Mouse (Mus musculus) CH12.LX (cell line): ENCODE measurements around the gene Gsdma2.

Experiments used
- BHLHE40 ChIP-seq: IDR thresholded peaks from 2 replicates; pipeline ENCODE4 v1.6.1; 2011; ENCODE audit warnings: mild to moderate bottlenecking, low read depth, low read length, improper control_type of control experiment
- CHD2 ChIP-seq: IDR thresholded peaks from 2 replicates; pipeline ENCODE4 v1.6.1; 2011; ENCODE audit warnings: low read length, improper control_type of control experiment
- CTCF ChIP-seq, 2 experiments: IDR thresholded peaks in 1 of 2; conservative IDR thresholded peaks in 1 of 2; 2 replicates each; pipeline ENCODE4 v1.5.1; 2011 to 2012; ENCODE audit warnings: low read depth in 2 of 2, low read length in 2 of 2, improper control_type of control experiment in 1 of 2, inconsistent platforms in 1 of 2, mild to moderate bottlenecking in 1 of 2, moderate library complexity in 1 of 2
- EP300 ChIP-seq: IDR thresholded peaks from 2 replicates; pipeline ENCODE4 v1.6.1; 2011; ENCODE audit warnings: low read length, improper control_type of control experiment
- MAX ChIP-seq: IDR thresholded peaks from 2 replicates; pipeline ENCODE4 v1.6.1; 2011; ENCODE audit warnings: low read length, improper control_type of control experiment
- POLR2A ChIP-seq: IDR thresholded peaks from 2 replicates; pipeline ENCODE4 v1.6.1; 2011; ENCODE audit warnings: low read depth, mild to moderate bottlenecking, improper control_type of control experiment, low read length
- SIN3A ChIP-seq: IDR thresholded peaks from 2 replicates; pipeline ENCODE4 v1.6.1; 2012; ENCODE audit warnings: low read length, improper control_type of control experiment, inconsistent platforms
- TBP ChIP-seq: conservative IDR thresholded peaks from 2 replicates; pipeline ENCODE4 v1.6.1; 2011; ENCODE audit warnings: low read depth, low read length, improper control_type of control experiment
- UBTF ChIP-seq: IDR thresholded peaks from 2 replicates; pipeline ENCODE4 v1.6.1; 2012; ENCODE audit warnings: low read depth, mild to moderate bottlenecking, inconsistent platforms, low read length, improper control_type of control experiment, moderate library complexity
- USF1 ChIP-seq: IDR thresholded peaks from 2 replicates; pipeline ENCODE4 v1.6.1; 2014; ENCODE audit warnings: low read depth, mild to moderate bottlenecking, inconsistent platforms, low read length, improper control_type of control experiment
- USF2 ChIP-seq: conservative IDR thresholded peaks from 2 replicates; pipeline ENCODE4 v1.6.1; 2011; ENCODE audit warnings: low read depth, low read length, improper control_type of control experiment

GRCm38 (mm10) chr11:98695408-98695807 is 48.8 kb downstream of the Gsdma2 start:
- TF ChIP-seq CTCF (conservative IDR thresholded peaks at IDR 0.05 in 1 of 2, IDR thresholded peaks at IDR 0.05 in 1 of 2; ENCODE audit: low read depth in 2 of 2, low read length in 2 of 2) (no peak), EP300 (no peak), USF1 (no peak), SIN3A (no peak), CHD2 (no peak), BHLHE40 (no peak), USF2 (no peak), UBTF (no peak), TBP (no peak), POLR2A (no peak), MAX (no peak)
